Mouse (Mus musculus): ENCODE data around the gene Gbe1.

Gbe1 gene

DNA sequence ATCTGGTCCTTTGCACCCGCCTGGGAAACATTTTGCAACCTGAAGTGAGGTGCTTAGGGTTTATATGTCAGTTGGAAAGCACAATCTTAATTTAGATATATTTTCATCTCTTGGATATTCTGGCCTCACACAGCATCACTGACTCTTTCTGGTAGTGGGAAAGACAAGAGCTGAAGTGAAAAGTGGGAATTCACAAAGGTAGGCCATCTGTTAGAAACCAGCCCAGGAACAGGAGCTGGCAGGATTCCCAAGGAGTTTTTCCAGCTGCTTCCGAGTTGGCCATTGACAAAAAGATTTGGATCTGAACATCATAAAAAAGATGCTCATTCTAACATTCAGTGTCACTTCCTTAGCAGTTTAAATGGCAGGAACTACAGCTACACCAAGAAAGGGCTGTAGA is 294.6 kb downstream of the Gbe1 start:
- DNase-seq: no peak

DNA sequence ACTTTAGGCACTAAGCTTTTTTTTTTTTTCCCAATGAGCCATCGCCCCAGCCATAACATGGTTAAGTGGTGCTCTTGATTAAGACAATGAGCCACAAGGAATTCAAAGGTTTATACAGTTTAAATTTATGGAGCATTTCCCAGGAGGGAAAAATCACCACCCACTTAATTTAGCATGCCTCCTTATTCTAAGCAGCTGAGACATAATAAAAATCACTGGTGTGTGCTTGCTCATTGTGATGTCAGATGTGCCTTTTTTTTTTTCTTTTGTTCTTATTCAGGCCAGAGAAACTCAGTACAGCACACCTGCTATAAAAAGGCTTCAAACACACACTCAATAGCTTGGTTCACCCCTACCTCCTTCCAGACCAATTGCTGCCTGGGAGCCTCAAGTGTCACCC is 303.9 kb downstream of the Gbe1 start:
- DNase-seq: no peak

DNA sequence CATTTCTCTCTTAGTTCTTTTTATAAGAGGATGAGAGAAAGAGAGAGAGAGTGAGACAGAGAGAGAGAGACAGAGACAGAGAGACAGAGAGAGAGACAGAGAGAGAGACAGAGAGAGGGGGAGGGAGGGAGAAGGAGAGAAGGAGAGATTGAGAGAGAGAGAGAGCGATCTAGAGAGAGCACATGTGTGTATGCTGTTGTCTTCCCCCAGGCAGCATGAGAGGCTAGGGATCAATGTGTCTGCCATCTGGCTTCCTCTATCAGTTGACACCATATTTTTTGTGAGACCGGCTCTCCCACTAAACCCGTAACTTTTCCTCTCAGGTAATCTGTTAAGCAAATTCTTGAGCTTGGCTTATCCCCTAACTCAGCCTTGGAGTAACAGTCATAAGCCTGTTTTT is 304.4 kb downstream of the Gbe1 start:
- DNase-seq: no peak

Data from cerebellum, adult 8-10 months (tissue).